ENCODE assay signal across 15 mouse cellular contexts in genomic region chr17:28000851-28001250, GRCm38 (mm10).
DNase-seq lines count a peak whose midpoint lies in the region; ATAC-seq and TF ChIP-seq lines count a peak whose summit lies in the region.
"Had no signal": no experiment of that assay in that cellular context is flagged by ENCODE, and none has a peak within 500 bp of the region (broad histone marks: within the 10 kb centered on the region; RNA-seq: fewer than 3 reads in every experiment).

No protein-coding gene starts in this region.

- TF ChIP-seq POLR2A in cortical plate, adult 2 months (IDR thresholded peaks at IDR 0.05; ENCODE audit: extremely low read depth, insufficient read depth, low read length) = no peak

- H3K9me3 ChIP-seq in megakaryocyte, embryonic 14.5 days = no peaks in the 10 kb centered on the region
- H3K9me3 ChIP-seq in limb, embryonic 13.5 days = no peaks in the 10 kb centered on the region
- H3K9me3 ChIP-seq: midbrain, embryonic 13.5 days had no signal

- DNase-seq in gastrocnemius, adult 18-20 months (ENCODE audit: low spot score) = peak; percentile 43
- DNase-seq in gastrocnemius, postnatal 4 days (ENCODE audit: low spot score in 2 of 2) = no peak
- DNase-seq in cerebellum, adult 9-10 months = no peak
- DNase-seq in ovary, postnatal 36 days (ENCODE audit: low spot score) = no peak
- DNase-seq: adrenal gland, postnatal 10 days; cerebellum, adult 2 months; kidney, postnatal 14 days; left cerebral cortex, postnatal 4 days; thymus, postnatal 4 days had no signal

- ATAC-seq in megakaryocyte, adult 5-6 weeks (ENCODE audit: poor library complexity, severe bottlenecking) = no peak
- ATAC-seq in limb, embryonic 13.5 days (ENCODE audit: low FRiP score, low read depth) = 0 out of 2 replicates have a peak, but pooled peaks have one; percentile 17
- ATAC-seq: midbrain, embryonic 13.5 days had no signal

- peak overlapping the region; percentile 2 for H3K4me3 ChIP-seq in megakaryocyte, embryonic 14.5 days (replicated peaks)
- no peak overlapping the region for H3K4me3 ChIP-seq in cortical plate, adult 2 months (ENCODE audit: insufficient read depth, low read length)
- no peak overlapping the region for H3K4me3 ChIP-seq in limb, embryonic 13.5 days
- H3K4me3 ChIP-seq: midbrain, embryonic 13.5 days had no signal

- peaks cover 91% of the 10 kb centered on the region for H3K36me3 ChIP-seq in megakaryocyte, embryonic 14.5 days (replicated peaks; ENCODE audit: low read length)
- peaks cover 40% of the 10 kb centered on the region for H3K36me3 ChIP-seq in limb, embryonic 13.5 days

- WGBS in limb, embryonic 13.5 days = 50% methylated on average over 1 of the region's 1 CpGs

- H3K9ac ChIP-seq in limb, embryonic 13.5 days = no peak overlapping the region
- H3K9ac ChIP-seq: midbrain, embryonic 13.5 days had no signal

- H3K27ac ChIP-seq in cortical plate, adult 2 months (ENCODE audit: insufficient read depth, low read length) = 0 out of 2 replicates have a peak overlapping the region, but pooled peaks have one; percentile 28
- peak overlapping the region; percentile 70 for H3K27ac ChIP-seq in limb, embryonic 13.5 days

- no peaks in the 10 kb centered on the region for H3K27me3 ChIP-seq in megakaryocyte, embryonic 14.5 days (replicated peaks)
- no peaks in the 10 kb centered on the region for H3K27me3 ChIP-seq in limb, embryonic 13.5 days
- H3K27me3 ChIP-seq: CH12.LX; midbrain, embryonic 13.5 days had no signal

- H3K4me2 ChIP-seq in limb, embryonic 13.5 days (replicated peaks) = no peak overlapping the region
- H3K4me2 ChIP-seq: midbrain, embryonic 13.5 days had no signal

- TF ChIP-seq CTCF in cortical plate, adult 2 months (IDR thresholded peaks at IDR 0.05; ENCODE audit: extremely low read depth, insufficient read depth, low read length) = no peak

- peaks cover 87% of the 10 kb centered on the region for H3K4me1 ChIP-seq in megakaryocyte, embryonic 14.5 days
- peaks cover 10% of the 10 kb centered on the region for H3K4me1 ChIP-seq in cortical plate, adult 2 months (ENCODE audit: control insufficient read depth, insufficient read depth, low read length)
- H3K4me1 ChIP-seq in limb, embryonic 13.5 days = peaks cover 40% of the 10 kb centered on the region
